Mouse (Mus musculus) MN1 (cell line): ENCODE data around the gene Psd.
A peak's percentile ranks its signal among the peaks of the same experiment; 100 is the strongest.

Source experiments
- DNase-seq: peaks from one replicate; pipeline ENCODE4 v3.0.0-alpha.2; 2016; ENCODE audit warnings: low spot score

Psd gene

GRCm38 (mm10) chr19:46338942-46339286 lies 12.0 kb upstream of the Psd start:
- no peak for DNase-seq

GRCm38 (mm10) chr19:46338331-46338936 lies 11.5 kb upstream of the Psd start, which contains the start of gene Cuedc2:
TSS of gene Cuedc2 (minus strand) at chr19:46338702.
- DNase-seq, result peak; percentile 94

DNA sequence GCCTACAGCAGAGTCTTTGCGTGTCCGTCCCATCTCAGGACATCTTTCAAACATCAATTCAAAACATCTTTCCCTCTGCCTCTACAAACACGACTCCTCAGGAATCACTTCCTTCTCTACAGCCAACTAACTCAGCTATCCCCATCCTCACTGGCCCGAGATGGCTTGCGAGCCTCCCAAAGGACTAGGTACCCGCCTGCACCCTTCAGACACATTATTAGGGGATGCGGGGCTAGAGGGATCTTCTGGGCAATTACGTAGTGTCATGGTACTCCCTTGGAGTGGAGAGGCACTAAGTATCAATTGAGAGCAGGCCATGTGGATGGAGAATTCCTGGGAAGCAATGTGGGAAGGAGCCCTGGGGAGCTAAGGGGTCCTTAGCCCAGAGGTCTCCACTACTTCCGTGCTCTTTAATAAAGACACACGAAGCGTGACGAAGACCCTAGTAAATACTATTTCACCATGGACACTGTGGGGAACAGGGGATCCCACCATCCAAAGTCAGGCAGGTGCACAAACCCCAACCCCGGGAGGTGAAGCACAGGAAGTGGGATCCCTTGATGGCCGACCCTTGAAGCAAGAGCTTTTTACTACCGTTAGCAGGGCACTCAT lies 10.9 kb upstream of the Psd start:
- no peak for DNase-seq

DNA sequence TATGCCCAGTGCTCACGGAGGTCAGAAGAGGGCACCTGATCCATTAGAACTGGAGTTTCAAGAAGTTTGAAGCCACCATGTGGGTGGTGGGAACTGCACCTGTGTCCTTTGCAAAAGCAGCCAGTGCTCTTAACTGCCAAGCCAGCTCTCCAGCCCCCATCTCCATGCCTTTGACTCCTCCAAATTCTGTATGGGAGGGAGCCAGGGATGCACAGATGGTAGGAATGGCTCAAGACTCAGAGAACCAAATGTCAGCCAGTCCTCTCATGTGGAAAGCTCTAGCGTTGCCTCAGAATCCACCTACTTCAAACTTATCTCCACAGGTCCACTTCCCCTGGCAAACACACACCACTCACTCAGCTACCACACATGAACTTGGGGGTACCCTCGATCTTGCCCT lies 7.0 kb upstream of the Psd start:
- no peak for DNase-seq

GRCm38 (mm10) chr19:46332721-46333339 lies 5.9 kb upstream of the Psd start:
- DNase-seq, result no peak

GRCm38 (mm10) chr19:46331936-46332335 lies 5.0 kb upstream of the Psd start:
- DNase-seq, result no peak

DNA sequence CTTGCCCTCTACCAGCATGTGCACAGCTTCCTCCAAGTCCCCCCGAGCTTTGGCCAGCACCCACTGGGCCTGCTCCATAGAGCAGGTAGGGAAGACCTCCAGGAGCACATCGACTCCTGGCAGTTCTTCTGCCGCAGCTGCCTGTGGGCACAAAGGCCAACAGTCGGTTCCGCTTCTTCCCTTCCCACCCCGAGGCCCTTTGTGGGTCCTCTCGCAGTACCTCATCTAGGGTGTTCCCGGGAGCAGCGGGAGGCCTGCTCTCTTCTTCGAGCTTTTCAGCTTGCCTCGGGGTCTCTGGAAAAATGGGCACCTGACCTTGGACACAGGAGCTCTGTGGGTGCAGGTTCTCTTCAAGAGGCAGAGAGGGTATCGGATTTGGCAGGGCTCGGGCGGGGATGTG lies 4.4 kb upstream of the Psd start:
- DNase-seq, result no peak

DNA sequence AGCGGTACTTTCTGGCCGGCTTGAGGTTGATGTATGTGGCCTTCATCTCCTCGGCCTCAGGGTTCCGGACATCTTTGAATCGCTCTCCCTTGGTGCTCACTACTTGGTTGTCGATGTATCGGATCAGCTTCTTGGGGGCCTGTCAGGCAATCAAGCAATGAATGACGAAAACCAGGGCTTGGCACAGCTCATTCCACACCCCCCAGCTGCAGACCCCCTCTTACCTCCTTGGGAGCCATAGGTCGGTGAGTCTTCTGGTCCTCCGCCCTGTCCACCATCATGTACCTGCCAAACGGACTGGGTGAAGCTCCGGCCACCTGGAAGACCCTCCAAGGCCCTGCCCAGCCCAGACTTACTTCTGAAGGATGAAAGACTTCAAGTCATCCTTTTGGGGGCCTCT lies 3.7 kb upstream of the Psd start:
- no peak for DNase-seq

DNA sequence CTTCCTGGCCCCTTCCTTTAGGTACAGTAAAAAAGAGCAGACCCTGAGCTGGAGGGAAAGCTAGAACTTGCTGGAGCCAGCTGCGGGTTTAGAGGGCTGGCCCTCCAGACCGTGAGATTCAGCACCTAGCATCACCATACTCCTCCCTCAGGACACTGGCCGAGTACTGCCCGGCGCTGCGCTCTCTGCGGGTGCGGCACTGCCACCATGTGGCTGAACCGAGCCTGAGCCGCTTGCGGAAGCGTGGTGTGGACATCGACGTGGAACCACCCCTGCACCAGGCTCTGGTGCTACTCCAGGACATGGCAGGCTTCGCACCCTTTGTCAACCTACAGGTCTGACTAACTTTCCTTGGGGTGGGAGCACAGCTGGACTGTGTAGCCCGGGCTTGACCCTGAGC lies 3.0 kb upstream of the Psd start:
- DNase-seq, result peak; percentile 85

DNA sequence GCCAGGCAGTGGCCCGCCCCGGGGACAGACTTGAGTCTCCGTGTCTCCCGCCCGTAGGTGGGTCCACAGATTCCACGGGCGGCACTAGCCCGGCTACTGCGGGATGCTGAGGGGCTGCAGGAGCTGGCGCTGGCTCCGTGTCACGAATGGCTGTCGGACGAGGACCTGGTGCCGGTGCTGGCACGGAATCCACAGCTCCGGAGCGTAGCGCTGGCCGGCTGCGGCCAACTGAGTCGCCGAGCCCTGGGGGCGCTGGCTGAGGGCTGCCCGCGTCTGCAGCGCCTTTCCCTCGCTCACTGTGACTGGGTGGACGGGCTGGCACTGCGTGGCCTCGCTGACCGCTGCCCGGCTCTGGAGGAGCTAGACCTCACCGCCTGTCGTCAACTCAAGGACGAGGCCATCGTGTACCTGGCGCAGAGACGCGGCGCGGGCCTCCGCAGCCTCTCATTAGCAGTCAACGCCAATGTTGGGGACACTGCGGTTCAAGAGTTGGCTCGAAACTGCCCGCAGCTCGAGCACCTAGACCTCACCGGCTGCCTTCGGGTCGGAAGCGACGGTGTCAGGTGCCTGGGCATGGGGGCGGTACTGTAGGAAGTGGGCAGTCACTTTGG lies 2.2 kb upstream of the Psd start:
- no peak for DNase-seq

DNA sequence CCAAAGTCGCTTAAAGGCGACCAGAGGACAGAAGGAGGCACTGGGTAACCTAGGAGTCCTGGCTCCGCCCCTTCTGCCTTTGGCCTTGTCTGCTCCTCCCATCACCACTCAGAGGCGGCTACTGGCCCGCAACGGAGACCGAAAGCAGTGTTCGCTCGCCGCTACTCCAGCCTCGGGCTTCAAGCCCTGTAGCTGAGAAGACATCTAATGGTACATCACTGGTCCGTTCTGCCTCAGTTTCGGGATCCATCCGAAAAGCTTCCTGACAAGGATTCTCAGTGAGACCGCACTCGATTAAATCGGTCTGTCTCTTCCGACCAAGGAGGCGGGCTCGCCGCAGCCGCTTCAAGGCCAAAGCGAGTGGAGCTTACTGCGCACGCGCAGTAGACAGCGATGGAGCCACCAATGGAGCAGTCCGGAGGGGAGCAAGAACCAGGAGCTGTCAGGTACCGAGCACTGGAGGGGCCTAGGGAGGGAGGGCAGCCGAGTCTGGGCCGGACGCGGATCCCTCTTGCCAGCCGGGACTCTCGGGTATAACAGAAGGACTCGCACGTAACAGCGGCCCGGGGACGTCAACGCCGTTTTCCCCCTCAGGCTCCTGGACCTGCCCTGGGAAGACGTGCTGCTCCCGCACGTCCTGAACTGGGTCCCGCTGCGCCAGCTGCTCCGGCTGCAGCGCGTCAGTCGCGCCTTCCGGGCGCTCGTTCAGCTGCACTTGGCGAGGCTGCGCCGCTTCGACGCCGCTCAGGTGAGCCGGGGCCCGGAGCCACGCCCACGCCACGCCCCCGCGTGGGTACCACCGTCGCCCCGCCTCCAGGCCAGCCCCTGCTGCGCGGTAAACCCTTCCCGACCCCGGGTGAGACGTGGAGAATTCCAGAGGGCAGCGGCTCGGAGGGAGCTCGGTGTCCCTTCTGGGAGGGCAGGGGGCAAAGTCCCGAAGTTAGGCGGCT lies 1.4 kb upstream of the Psd start, which contains the start of gene Fbxl15:
Gene Fbxl15 (plus strand): TSS at position 104 of the 950 bp plus-strand sequence.
- peak; percentile 90 for DNase-seq

DNA sequence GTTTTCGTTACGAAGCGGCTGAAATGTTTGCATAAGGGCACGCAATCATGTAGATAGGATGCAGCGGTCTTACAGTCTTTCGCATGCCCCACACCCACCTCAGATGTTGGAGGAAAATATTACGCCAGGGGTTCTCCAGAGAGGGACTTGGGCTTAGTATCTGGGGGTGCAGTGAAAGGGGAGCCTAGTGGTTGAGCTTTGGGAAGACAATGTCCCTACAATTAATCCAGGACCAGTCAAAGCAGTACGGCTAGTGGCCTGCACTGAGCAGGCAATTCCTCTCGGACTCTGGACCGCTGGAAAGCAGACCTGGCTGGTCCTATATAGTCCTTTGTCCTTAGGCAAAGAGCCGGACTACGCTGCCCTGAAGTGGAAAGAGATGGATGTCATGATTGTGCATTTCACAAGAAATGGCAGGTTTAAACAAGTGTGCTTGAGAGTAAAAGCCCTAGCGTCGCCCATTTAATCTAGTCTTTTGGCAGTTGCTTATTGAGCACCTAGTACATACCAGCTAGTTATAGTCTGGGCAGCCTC lies 642 bp upstream of the Psd start:
- no peak for DNase-seq

GRCm38 (mm10) chr19:46326019-46326755 lies 769 bp downstream of the Psd start:
- DNase-seq, result peak; percentile 23

DNA sequence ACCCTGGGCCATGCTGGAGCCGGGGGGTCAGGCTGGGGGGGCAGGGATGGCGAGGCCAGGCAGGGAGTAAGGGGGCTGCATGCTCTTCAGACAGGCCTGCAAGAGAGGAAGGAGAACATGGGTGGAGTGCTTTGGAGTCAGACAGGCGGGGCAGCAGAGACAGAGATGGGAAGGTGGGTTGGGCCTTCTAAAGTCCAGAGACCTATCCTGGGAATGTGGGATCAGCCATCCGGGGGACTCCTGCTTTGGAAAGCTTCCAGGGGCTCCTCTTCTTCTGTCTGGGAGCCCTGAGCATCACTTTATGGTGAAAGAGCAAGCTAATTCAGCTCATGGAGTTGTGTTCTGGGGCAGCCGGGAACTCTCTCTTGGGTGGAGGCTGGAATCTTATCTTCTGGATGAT lies 2.0 kb downstream of the Psd start:
- no peak for DNase-seq

- DNase-seq, result no peak
These were observed 2.6 kb downstream of the Psd start for GRCm38 (mm10) chr19:46324366-46324765.

DNA sequence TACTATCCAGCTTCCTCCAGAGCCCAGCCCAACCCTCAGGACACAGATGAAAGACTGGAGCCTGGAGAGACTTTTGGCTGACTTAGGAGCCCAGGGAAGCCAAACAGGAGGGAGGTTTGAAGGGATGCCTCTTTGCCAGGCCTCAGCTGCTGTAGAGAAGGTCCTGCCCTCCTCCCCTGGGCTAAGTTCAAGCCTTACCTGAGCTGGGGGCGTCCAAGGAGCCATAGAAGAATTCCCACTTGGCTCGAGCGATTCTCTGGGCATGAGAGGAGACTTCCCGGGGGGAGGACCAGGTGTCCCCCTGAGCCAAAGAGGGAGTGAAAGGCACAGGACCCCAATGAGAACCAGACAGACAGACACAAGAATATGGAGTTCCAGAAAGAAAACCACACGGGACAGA lies 3.2 kb downstream of the Psd start:
- DNase-seq, result no peak

GRCm38 (mm10) chr19:46322996-46323572 lies 3.9 kb downstream of the Psd start:
- no peak for DNase-seq

DNA sequence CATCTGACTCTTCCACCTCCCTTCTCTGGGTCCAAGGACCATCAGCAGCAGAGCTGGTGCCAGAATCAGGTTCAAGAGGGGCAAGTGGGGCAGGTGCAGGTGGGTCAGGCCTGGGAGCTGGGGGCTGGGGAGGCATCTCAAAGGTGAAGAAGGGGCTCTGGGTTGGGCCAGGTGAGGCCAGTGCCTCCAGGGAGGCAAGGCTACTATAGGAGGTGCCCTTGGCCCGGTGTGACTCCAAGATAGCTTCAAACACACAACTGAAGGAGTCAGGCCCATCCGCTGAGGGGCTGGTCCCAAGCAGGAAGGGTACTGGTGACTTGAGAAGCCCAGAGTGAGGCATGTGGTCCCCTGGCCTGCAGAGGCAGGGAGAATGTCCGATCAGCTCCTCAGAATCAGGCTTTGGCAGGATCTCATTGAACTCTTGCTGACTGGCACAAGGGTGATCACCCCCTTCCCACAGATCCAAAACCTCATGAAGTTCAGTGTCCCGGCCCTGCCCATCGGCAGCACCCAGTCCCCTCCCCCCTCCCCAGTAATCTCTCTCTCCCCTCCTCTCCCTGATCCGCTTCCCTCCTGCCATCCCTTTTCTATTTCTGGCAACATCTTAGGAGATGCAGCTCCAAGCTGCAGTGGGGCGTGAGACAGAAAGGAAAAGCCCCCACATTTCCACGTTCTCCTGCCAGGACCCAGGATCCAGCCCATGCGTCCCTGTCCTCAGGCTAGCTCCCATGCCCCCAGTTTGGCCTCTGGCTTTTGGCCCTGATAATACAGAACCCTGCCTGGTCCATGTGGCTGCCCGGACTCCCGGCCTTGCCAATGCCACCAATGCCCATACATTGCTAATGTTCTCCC lies 4.6 kb downstream of the Psd start:
- no peak for DNase-seq

- peak; percentile 78 for DNase-seq
These were observed 5.6 kb downstream of the Psd start for GRCm38 (mm10) chr19:46321101-46321943.
